Mouse (Mus musculus): ENCODE results near the gene Apbb2. TPM values are rescaled to one million over a fixed set of nuclear protein-coding genes. Genes with fewer than 3 reads are reported as not detected.

Apbb2 gene
- total RNA-seq, 2 experiments from 2014 or later: 53.4 to 57.1 TPM

- DNase-seq (ENCODE audit: extremely low spot score in 1 of 2, low spot score in 1 of 2): no peak
These were observed 225.6 kb downstream of the Apbb2 start for GRCm38 (mm10) chr5:66392861-66393529.

- no peak for DNase-seq (ENCODE audit: extremely low spot score in 1 of 2, low spot score in 1 of 2)
These were observed 226.8 kb downstream of the Apbb2 start for GRCm38 (mm10) chr5:66391771-66392170.

DNA sequence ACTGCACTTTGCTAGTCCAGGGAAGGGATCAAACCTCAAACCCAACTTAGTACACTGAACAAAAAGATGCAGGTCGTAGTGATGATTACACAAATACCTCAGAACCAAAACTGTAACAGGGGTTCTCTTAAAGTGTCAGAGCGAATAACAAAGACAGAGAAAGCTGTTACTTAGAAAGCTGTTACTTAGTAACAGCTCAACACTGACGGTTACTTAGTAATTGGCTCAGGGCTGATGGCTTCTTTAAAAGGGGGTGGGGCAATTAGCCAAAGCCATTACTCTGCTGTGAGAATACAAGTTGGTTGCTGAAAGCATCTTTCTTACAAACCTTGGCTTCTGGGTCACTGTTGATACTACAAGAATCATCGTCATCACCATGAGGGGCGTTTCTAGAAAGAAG lies 227.3 kb downstream of the Apbb2 start:
- no peak for DNase-seq (ENCODE audit: extremely low spot score in 1 of 2, low spot score in 1 of 2)

- DNase-seq (ENCODE audit: extremely low spot score in 1 of 2, low spot score in 1 of 2): no peak
These were observed 228.0 kb downstream of the Apbb2 start for GRCm38 (mm10) chr5:66390567-66390966.

- no peak for DNase-seq (ENCODE audit: extremely low spot score in 1 of 2, low spot score in 1 of 2)
These were observed 231.1 kb downstream of the Apbb2 start for GRCm38 (mm10) chr5:66387481-66387880.

GRCm38 (mm10) chr5:66385636-66386035 lies 232.9 kb downstream of the Apbb2 start:
- peak in 1 of 2 experiments; percentile 51 for DNase-seq (ENCODE audit: extremely low spot score in 1 of 2, low spot score in 1 of 2)

DNA sequence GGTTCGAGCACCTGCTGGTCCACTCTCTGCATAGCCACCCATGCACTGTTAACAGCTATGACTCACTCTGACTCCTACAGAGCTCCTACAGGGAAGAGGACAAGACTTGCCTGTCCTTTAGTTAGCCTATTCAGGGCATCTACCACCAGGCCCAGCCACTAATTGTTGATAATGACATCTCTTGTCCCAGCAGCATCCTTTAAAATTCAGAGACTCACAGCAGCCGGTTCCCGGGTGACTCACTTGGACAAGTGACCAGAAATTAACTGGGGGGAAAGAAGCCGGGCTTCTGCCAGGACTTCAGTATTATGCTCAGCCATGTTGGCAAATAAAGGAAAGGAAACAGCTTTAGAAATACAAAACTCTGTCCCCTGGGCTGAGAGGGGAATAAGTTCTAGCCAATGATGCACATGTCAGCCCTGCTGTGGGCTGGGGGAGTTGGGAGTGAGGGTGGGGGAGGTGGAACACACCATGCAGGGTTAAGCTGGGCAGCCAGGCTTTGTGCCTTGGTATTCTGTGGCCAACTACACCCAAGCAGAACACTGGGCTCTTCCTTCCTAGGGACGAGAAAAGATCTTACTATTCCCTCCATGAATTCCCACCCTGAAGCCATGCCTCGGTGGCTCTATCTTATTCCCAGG lies 233.7 kb downstream of the Apbb2 start:
- DNase-seq (ENCODE audit: extremely low spot score in 1 of 2, low spot score in 1 of 2): no peak

GRCm38 (mm10) chr5:66384114-66384513 lies 234.5 kb downstream of the Apbb2 start:
- DNase-seq (ENCODE audit: extremely low spot score in 1 of 2, low spot score in 1 of 2): no peak

DNA sequence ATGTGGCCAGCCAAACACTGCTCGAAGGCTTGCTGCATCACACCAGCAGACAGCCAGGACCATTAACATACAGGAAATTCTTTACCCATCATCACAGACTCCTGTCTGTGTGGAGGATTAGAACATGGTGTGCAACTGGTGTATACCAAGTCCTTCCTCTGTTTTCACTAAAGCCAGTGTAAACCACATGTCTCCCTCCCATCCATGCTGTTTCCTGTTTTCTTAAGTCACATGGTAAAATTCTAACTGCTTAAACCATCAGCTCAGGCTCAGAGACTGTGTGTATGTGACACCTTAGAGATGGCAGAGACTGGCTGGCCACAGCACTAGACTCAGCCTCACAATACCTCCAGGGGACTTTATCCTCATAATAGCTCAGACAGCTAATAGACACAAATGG lies 236.5 kb downstream of the Apbb2 start:
- DNase-seq (ENCODE audit: extremely low spot score in 1 of 2, low spot score in 1 of 2): no peak

DNA sequence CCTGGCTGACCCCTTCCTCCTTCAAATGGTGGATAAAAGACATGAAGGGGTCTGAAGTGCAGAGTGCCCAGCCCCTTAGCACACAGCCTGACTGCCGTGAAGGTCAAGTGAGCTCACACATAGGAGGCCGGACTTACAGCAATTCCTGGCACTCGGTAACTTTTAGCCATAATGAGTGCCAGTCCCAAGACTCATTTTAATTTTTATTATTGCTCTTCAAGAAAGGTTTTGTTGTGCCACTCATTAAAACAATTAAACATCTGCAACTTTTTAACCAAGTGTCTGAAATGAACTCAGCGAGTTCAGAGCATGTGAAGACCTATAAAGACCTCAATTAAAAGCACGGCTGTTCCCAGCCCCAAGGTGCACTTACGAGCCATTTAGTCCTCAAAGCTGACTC lies 239.6 kb downstream of the Apbb2 start:
- no peak for DNase-seq (ENCODE audit: extremely low spot score in 1 of 2, low spot score in 1 of 2)

DNA sequence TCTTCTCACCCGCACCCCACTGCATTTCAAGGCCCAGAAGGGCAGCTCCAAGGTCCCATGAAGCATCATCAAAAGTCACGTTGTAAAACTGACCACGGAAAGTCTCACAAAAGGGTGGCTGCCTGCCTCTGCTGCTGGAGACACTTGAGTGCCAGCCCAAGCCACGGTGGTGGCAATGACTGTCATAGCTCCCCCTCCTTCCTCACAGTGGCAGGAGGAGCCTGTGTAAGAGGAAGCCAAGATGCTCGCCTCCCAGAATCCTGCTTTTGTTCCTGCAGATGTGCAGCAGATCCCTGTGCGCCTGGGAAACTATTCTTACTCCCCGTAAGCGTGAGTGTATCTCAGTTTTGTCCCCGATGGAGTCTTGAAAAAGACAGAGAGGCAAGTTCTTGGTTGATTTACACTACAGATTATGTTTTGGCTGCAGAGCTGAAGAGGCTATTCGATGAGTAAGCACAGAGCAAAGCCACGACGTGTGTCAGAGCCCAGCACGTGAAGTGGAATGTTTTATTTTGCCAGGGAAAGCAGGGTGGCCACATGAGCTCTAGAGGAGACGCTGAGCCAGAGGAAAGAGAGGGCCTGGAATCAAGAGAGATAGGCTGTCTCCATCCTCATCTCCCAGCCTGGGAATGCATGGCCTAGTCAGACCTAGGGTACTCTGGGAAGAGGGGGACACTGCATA lies 241.9 kb downstream of the Apbb2 start:
- DNase-seq (ENCODE audit: extremely low spot score in 1 of 2, low spot score in 1 of 2): no peak

DNA sequence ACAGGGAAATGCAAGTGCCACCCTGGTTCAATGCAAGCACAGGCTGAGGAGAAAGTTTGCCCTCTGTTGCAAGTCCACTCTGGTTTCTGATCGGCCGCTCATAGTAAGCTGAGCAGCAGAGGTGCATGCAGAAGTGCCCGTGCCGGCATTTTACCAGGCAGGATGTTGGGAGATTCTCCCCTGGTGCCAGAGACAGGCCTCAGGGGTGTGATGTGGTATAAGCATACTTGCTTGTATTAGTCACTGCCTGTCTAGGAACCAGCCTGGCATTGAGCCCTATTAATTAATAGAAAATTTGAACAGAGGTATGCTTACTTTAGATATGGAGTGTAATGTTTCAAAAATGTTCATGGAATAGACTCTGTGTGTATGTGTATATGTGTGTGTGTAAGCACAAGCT lies 244.2 kb downstream of the Apbb2 start:
- DNase-seq (ENCODE audit: extremely low spot score in 1 of 2, low spot score in 1 of 2): no peak

- DNase-seq (ENCODE audit: extremely low spot score in 1 of 2, low spot score in 1 of 2): no peak
These were observed 244.9 kb downstream of the Apbb2 start for GRCm38 (mm10) chr5:66373515-66374164.

- DNase-seq (ENCODE audit: extremely low spot score in 1 of 2, low spot score in 1 of 2): no peak
These were observed 247.5 kb downstream of the Apbb2 start for GRCm38 (mm10) chr5:66371131-66371530.

DNA sequence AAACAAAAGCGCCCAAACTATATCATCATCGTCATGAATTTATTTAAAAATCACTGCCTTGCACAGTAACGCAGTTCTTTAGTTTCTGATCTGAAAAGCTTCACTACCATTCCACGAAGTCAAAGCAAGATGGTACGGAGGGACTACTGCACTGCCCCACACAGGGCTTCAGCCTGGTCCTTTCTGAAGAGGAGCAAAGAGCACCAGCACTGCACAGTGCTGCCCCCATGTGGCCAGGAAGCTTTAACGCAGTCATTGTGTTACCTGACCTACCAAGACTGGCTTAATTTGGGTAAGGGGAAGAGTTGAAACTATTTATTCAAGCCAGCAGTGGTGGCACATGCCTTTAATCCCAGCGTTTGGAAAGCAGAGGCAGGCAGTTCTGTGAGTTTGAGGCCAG lies 249.6 kb downstream of the Apbb2 start:
- DNase-seq (ENCODE audit: extremely low spot score in 1 of 2, low spot score in 1 of 2): peak; percentile 34 to 71

DNA sequence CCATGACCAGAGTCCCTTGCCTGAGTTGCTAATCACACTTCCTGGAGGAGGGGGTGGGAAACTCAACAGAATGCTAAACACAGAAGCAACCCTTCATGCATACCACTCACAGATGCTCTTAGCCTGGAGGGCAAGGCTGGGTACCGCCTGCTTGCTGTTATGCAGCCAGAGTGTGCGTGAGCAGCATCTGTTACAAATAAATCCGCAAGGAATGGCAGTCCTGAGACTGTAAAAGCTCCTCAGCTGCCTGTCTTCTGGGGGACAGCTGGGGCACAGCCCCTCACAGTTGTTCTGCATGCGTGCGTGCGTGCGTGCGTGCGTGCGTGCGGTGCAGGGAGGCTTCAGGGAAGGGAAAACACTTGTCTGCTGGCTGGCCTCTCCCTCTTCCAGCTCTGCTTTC lies 250.9 kb downstream of the Apbb2 start:
- no peak for DNase-seq (ENCODE audit: extremely low spot score in 1 of 2, low spot score in 1 of 2)

GRCm38 (mm10) chr5:66363274-66364261 lies 255.0 kb downstream of the Apbb2 start:
- DNase-seq (ENCODE audit: extremely low spot score in 1 of 2, low spot score in 1 of 2): no peak

- no peak for DNase-seq (ENCODE audit: extremely low spot score in 1 of 2, low spot score in 1 of 2)
These were observed 257.8 kb downstream of the Apbb2 start for GRCm38 (mm10) chr5:66360739-66361138.

- DNase-seq (ENCODE audit: extremely low spot score in 1 of 2, low spot score in 1 of 2): no peak
These were observed 258.7 kb downstream of the Apbb2 start for GRCm38 (mm10) chr5:66359742-66360423.

Data from layer of hippocampus, postnatal 25 days (tissue).